Mouse (Mus musculus): ENCODE results near the gene Zfp385a. TPM values are rescaled to one million over a fixed set of nuclear protein-coding genes. Genes with fewer than 3 reads are reported as not detected.

Gene Zfp385a
- total RNA-seq (2021), result 10 to 100 TPM; 12.9 to 13.0 TPM

DNA sequence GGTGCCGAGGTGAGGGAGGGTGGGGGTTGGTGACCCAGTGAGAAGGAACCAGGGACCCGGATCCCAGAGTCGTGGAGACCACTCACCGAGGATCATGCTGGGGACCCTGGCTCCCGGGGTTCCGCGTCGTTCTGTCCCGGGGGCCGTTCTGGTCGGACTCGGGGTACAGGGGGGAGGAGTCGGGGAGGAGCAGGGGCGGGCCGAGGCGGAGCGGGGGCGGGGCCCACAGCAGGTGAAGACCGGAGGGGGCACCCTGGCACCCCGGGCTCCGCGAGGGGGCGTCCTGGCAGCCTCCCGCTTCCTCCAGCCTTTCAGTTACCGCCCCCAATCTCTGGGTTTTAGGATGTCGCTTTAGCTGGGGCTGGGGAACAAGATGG is at the start of gene Zfp385a:
Zfp385a (minus strand) TSS at position 133 of the 377 bp plus-strand sequence.
- DNase-seq, result no peak
- intact Hi-C loops (cut with DNase I), result no loop called here

DNA sequence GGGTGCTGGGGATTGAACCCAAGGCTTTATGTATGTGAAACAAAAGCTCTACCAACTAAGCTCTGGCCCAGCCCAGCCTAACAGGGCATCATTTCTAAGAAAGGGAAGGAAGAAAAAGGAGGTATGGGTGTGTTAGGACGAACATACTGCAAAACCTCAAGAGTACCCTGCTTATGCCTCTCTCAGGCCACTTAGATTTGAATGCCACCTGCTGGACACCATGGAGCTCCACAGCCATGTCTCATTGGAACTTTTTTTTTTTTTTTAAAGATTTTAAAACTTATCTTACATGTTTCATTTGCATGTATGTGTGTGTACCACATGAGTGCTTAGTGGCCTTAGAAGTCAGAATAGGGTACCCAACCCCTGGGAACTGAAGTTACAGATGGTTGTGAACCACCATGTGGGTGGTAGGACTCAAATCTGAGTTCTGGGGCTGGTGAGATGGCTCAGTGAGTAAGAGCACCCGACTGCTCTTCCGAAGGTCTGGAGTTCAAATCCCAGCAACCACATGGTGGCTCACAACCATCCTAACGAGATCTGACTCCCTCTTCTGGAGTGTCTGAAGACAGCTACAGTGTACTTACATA is 48.8 kb upstream of the Zfp385a start:
- DNase-seq, result peak in 1 of 2 experiments; percentile 37
- intact Hi-C loops (cut with DNase I), result loop anchor here (1.0 to 2.0 kb wide), 3 partner anchors 24 to 41 kb away; no protein-coding TSS in a partner anchor

DNA sequence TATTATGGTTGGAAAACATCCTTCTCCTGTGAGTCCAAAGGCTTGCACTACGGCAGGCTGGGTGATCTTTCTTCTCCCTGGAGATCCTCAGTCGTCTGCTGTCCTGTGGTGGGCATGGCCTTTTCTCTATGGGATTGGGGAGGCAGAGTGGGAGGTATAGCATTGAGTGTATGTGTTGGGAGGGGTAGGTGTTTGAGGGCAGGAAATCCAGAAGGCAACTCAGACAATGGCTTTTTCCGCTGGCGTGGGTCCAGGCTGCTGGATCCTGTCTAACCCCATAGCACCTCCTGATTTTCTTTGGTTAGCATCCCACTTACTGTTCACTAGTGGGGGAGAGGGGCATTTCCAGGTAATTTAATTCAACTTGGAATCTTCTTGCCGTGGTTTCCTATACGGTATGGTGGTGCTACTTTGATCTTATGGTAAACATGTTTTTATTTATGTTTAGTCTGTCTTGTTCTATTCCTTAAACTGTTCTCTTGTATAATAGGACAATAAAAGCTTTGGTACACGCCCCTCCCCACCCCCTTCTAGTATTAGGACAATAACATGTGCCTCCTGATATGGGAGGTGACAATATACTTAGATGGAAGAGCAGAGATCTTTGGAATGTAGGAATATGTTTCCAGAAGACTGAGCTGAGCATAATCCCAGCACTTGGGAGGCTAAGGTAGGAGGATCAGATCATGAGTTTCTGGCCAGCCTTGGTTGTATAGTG is 44.0 kb upstream of the Zfp385a start:
- DNase-seq, result peak; percentile 73 to 80
- intact Hi-C loops (cut with DNase I), result loop anchor here (2.0 kb wide), 1 partner anchor 17 kb away; the partner anchor contains the start of gene Itga5

DNA sequence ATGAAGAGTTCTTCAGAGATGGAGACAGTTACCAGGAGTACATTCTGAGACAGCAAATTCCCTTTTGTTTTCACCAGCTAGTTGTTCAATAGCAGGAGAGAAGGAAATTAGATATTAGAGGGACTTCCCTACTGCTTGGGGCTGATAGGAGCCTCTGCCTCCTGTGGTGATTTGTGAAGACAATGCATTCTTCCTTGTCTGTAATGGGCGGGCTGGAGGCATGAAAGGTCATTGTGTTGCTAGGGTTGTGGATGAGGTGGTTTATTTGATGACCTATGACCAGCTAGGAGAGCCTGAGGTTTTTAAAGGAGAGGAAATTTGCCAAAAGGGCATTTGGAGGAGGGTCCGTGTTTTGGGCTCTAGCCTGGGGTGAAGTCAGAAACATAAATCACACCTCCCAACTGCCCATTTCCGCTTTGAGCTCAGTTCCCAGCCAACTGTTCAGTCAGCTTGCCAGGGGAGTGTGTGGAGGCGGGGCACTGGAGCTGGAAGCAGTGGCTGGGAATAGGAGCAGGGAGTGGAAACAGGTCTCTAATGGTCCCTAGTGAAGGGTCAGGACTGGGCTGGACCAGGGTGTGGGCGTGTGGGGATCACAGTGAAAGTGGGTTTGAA is 43.0 kb upstream of the Zfp385a start:
- intact Hi-C loops (cut with DNase I), result loop anchor here (2.0 kb wide), 1 partner anchor 16 kb away; the partner anchor contains the start of gene Itga5
- peak; percentile 74 to 78 for DNase-seq

DNA sequence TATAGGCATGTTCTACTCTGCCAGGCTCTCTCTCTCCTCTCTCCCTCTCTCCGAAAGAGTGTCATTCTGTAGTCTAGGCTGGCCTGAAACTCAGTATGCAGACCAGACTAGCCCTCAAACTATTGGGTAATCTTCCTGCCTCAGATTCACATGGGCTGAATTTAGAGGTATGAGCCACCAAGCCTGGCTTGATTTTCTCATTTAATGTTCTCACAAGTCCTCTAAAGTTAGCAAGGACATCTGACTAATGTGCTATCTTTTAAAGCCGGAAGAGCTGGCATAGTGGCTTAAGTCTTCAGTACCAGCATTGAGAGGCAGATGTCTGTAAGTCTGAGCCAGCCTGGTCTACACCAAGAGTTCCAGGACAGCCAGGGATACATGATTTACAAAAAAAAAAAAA is 42.2 kb upstream of the Zfp385a start:
- DNase-seq, result no peak
- intact Hi-C loops (cut with DNase I), result loop anchor here (2.0 kb wide), 1 partner anchor 15 kb away; the partner anchor contains the start of gene Itga5

GRCm38 (mm10) chr15:103378665-103379356 is 38.9 kb upstream of the Zfp385a start:
- intact Hi-C loops (cut with DNase I), result no loop called here

GRCm38 (mm10) chr15:103377752-103378664 is 38.1 kb upstream of the Zfp385a start:
- intact Hi-C loops (cut with DNase I), result no loop called here
- peak in 1 of 2 experiments; percentile 4 for DNase-seq

More at GRCm38 (mm10) chr15:103378665-103379356, 38.9 kb upstream of the Zfp385a start:
- DNase-seq, result peak; percentile 40 to 43

- intact Hi-C loops (cut with DNase I), result no loop called here
- DNase-seq, result peak in 1 of 2 experiments; percentile 71
Measured at GRCm38 (mm10) chr15:103376837-103377269, 37.0 kb upstream of the Zfp385a start.

DNA sequence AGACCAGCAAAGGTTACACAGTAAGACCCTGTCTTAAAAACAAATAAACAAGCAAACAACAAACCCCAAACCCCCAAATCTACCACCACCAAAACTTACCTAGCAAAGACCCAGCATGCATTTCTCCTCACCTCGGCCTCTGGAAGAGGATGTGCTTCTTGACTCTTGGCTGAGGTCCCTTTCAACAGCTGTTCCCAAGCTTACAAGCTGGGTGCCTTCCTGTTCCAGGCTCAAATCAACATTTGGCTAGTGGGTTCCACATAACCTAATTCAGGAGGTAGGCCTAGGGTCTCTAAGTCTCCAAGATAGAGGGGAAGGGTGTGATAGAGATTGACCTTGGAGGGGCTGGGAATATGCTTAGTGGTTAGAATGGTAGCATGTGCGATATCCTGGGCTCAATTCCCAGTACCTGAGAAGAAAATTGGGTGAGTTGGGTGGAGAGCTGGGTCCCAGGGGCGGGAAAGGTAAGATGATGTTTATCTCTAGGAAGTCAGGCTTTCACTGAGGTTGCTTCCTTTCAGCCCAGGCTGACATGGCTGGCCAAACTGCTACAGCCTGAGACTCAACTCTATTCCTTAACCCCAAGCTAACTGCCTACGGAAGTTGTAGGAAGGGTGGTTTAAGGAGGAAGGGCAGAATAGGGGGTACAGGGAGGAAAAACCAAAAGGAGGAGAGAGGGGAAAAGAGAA is 35.4 kb upstream of the Zfp385a start:
- peak in 1 of 2 experiments; percentile 47 for DNase-seq
- intact Hi-C loops (cut with DNase I), result no loop called here

DNA sequence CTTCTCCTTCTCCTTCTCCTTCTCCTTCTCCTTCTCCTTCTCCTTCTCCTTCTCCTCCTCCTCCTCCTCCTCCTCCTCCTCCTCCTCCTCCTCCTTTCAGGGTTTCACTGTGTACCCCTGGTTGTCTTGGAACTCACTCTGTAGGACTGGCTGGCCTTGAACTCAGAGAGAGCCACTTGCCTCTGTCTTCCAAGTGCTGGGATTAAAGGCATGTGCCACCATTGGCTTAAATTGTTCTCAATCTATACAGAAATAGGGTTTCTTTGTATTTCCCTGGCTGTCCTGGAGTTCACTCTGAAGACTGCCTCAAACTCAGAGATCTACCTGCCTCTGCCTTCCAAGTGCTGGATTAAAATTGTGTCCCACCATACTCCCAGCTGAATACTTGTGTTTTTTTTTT is 32.6 kb upstream of the Zfp385a start:
- intact Hi-C loops (cut with DNase I), result no loop called here
- DNase-seq, result no peak

DNA sequence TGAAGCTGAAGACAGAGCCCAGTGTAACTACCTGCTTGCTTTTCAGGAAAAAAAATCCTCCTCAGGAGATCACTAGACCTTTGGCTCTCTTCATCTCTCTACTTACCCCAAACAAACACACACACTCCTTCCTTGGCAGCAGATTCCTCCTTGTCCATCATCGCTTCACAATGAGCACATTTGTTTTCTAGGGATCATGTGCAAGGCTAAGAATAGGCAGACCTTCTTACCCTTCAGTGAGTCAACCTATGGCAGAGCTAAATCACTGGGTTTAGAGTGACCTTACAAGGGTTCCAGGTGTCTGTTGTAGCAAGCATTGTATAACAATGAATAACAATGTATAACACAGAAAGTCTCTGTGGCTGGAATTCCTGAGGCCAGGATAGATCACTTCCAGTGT is 31.8 kb upstream of the Zfp385a start:
- DNase-seq, result peak in 1 of 2 experiments; percentile 21
- intact Hi-C loops (cut with DNase I), result no loop called here

GRCm38 (mm10) chr15:103371208-103371607 is 31.3 kb upstream of the Zfp385a start:
- DNase-seq, result peak in 1 of 2 experiments; percentile 36

GRCm38 (mm10) chr15:103370462-103370861 is 30.6 kb upstream of the Zfp385a start:
- peak in 1 of 2 experiments; percentile 28 for DNase-seq
- intact Hi-C loops (cut with DNase I), result no loop called here

More at GRCm38 (mm10) chr15:103371208-103371607, 31.3 kb upstream of the Zfp385a start:
- intact Hi-C loops (cut with DNase I), result no loop called here

- intact Hi-C loops (cut with DNase I), result no loop called here
- no peak for DNase-seq
Measured at GRCm38 (mm10) chr15:103369123-103369522, 29.2 kb upstream of the Zfp385a start.

DNA sequence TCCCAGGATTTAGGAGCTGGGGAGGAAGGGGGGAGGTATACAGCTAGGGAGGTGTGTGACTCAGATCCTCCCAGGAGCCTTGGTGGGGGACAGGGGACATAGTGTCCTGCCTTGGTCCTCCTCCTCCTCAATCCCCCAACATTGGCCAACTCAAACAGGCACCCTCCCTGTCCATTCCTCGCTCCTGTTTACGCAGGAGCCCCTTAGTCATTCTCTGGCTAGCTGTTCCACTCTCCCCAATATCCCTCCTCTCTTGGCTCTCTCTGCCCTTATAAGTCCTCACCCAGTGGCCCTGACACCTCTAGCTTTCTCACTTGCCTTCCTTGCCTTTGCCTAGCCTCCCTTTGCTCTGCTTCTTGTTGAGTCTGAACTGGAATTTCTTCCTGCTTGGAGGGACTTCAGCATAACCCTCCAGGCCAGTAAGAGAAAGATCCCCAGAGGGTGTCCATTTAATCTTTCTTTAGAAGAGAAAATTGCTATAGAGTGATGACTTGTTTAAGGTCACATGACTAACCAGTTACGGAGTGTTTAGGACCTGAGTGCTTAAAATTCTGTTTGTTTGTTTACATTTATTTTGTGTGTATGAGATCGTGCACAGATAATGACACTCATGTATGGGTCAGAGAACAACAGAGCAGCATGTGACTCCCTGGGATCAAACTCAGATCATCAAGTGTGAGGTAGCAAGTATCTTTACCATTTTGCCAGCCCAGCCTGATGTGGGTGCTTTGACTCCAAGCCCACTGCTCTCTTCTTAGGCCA is 28.5 kb upstream of the Zfp385a start:
- intact Hi-C loops (cut with DNase I), result no loop called here

GRCm38 (mm10) chr15:103366376-103367149 is 26.7 kb upstream of the Zfp385a start, which contains the start of gene Itga5:
Gene Itga5, minus strand, starts transcription at chr15:103366763.
- DNase-seq, result peak; percentile 85 to 92
- intact Hi-C loops (cut with DNase I), result loop anchor here (2.0 kb wide), 1 partner anchor 16 kb away; no protein-coding TSS in a partner anchor

More for the DNA sequence above, 28.5 kb upstream of the Zfp385a start:
- no peak for DNase-seq

Data from heart, postnatal 36 days (tissue).